Mouse (Mus musculus) embryonic facial prominence, embryonic 10.5 days (tissue): Measurements from ENCODE around the gene Il5. TPM values are rescaled to one million over a fixed set of nuclear protein-coding genes. Genes with fewer than 3 reads are reported as not detected.

Source experiments
- DNase-seq: peaks from one replicate; pipeline ENCODE4 v3.0.0-alpha.2; 2017; ENCODE audit warnings: low spot score
- H3K27ac ChIP-seq: fragments of 300-500 bp; sonication (generic); replicated peaks from 2 replicates; pipeline ENCODE4 v1.5.1; 2016; ENCODE audit warnings: mild to moderate bottlenecking
- H3K27me3 ChIP-seq: fragments of 300-500 bp; sonication (generic); replicated peaks from 2 replicates; pipeline ENCODE4 v1.6.1; 2016; ENCODE audit warnings: low read depth, mild to moderate bottlenecking; ENCODE audit not compliant: poor library complexity, severe bottlenecking
- H3K36me3 ChIP-seq: fragments of 300-500 bp; sonication (generic); replicated peaks from 2 replicates; pipeline ENCODE4 v1.6.1; 2016; ENCODE audit warnings: mild to moderate bottlenecking, moderate library complexity
- H3K4me1 ChIP-seq: fragments of 300-500 bp; sonication (generic); 2 replicates; pipeline ENCODE4 v1.6.1; 2016
- H3K4me3 ChIP-seq: fragments of 300-500 bp; sonication (generic); 2 replicates; pipeline ENCODE4 v1.5.1; 2016; ENCODE audit warnings: mild to moderate bottlenecking, moderate library complexity
- H3K9me3 ChIP-seq: fragments of 300-500 bp; sonication (generic); 2 replicates; pipeline ENCODE4 v1.6.1; 2016; ENCODE audit warnings: mild to moderate bottlenecking
- WGBS: fragments of 180-500 bp; shearing (Covaris S2); methylation state at CpG from one replicate; pipeline ENCODE4 v1.1.7; 2016; 5-methylcytosine and 5-hydroxymethylcytosine counted together
- polyA plus RNA-seq: library from polyadenylated mRNA; unstranded; fragments of >200 nt; fragmentation: Nextera tagmentation; extraction: Ambion mirVana; gene quantifications from 2 replicates; pipeline ENCODE4 v1.2.1, GENCODE M21; 2016

The Il5 gene
- polyA plus RNA-seq, 1 experiment from 2014 or later = not detected

- 38% methylated on average over 5 of the region's 5 CpGs for whole genome bisulfite sequencing
- DNase-seq = no peak
- H3K27me3 ChIP-seq = peaks cover 90% of the 10 kb centered on the region
Measured at GRCm38 (mm10) chr11:53764581-53764980, 44.0 kb downstream of the Il5 start.

GRCm38 (mm10) chr11:53768422-53769184 lies 48.0 kb downstream of the Il5 start:
- 71% methylated on average over 13 of the region's 13 CpGs for WGBS
- peaks cover 77% of the 10 kb centered on the region for H3K27me3 ChIP-seq
- peaks cover 40% of the 10 kb centered on the region for H3K4me1 ChIP-seq
- no peak for DNase-seq
- peaks cover 2% of the 10 kb centered on the region; the same call in 1 of the 2 replicates for H3K36me3 ChIP-seq
- no peak overlapping the region for H3K27ac ChIP-seq
- no peaks in the 10 kb centered on the region for H3K9me3 ChIP-seq
- H3K4me3 ChIP-seq = no peak overlapping the region

More at GRCm38 (mm10) chr11:53764581-53764980, 44.0 kb downstream of the Il5 start:
- Histone ChIP-seq H3K4me3 (no peak overlapping the region), H3K9me3 (no peaks in the 10 kb centered on the region), H3K4me1 (peaks cover 52% of the 10 kb centered on the region), H3K27ac (no peak overlapping the region), H3K36me3 (no peaks in the 10 kb centered on the region)

GRCm38 (mm10) chr11:53769185-53769576 lies 48.6 kb downstream of the Il5 start:
- H3K4me3 ChIP-seq = peak overlapping the region; percentile 92
- H3K27me3 ChIP-seq = peaks cover 71% of the 10 kb centered on the region
- 0 out of 2 replicates have a peak overlapping the region, but pooled peaks have one; percentile 82 for H3K27ac ChIP-seq

GRCm38 (mm10) chr11:53769760-53770124 lies 49.1 kb downstream of the Il5 start, which contains the start of gene Irf1:
Gene Irf1 (plus strand): TSS chr11:53770014.
- Histone ChIP-seq H3K4me1 (peaks cover 31% of the 10 kb centered on the region), H3K9me3 (no peaks in the 10 kb centered on the region), H3K4me3 (peak within 1 kb of the TSS; percentile 92), H3K27ac (peak within 1 kb of the TSS; percentile 82), H3K27me3 (peaks cover 70% of the 10 kb centered on the region), H3K36me3 (peaks cover 13% of the 10 kb centered on the region)
- under 1% methylated on average over 40 of the region's 40 CpGs for WGBS
- DNase-seq = peak; percentile 93

More at GRCm38 (mm10) chr11:53769185-53769576, 48.6 kb downstream of the Il5 start:
- WGBS = 54% methylated on average over 12 of the region's 12 CpGs
- Histone ChIP-seq H3K36me3 (peaks cover 7% of the 10 kb centered on the region), H3K4me1 (peaks cover 35% of the 10 kb centered on the region), H3K9me3 (no peaks in the 10 kb centered on the region)
- no peak for DNase-seq

GRCm38 (mm10) chr11:53770125-53770791 lies 49.7 kb downstream of the Il5 start:
- H3K4me3 ChIP-seq = peak overlapping the region; percentile 92
- H3K4me1 ChIP-seq = peaks cover 31% of the 10 kb centered on the region
- peak overlapping the region; percentile 82 for H3K27ac ChIP-seq
- DNase-seq = peak; percentile 83
- H3K9me3 ChIP-seq = no peaks in the 10 kb centered on the region
- WGBS = under 1% methylated on average over 75 of the region's 75 CpGs
- H3K27me3 ChIP-seq = peaks cover 68% of the 10 kb centered on the region
- peaks cover 18% of the 10 kb centered on the region for H3K36me3 ChIP-seq

- WGBS = 89% methylated on average over 11 of the region's 11 CpGs
Measured at GRCm38 (mm10) chr11:53771001-53771744, 50.6 kb downstream of the Il5 start.

GRCm38 (mm10) chr11:53772536-53772935 lies 51.9 kb downstream of the Il5 start:
- Histone ChIP-seq H3K4me3 (no peak overlapping the region), H3K27ac (no peak overlapping the region), H3K36me3 (peaks cover 34% of the 10 kb centered on the region), H3K4me1 (peaks cover 31% of the 10 kb centered on the region), H3K9me3 (no peaks in the 10 kb centered on the region), H3K27me3 (peaks cover 49% of the 10 kb centered on the region)
- 76% methylated on average over 9 of the region's 9 CpGs for WGBS
- no peak for DNase-seq

More at GRCm38 (mm10) chr11:53771001-53771744, 50.6 kb downstream of the Il5 start:
- Histone ChIP-seq H3K4me3 (peak overlapping the region; percentile 92), H3K27me3 (peaks cover 59% of the 10 kb centered on the region), H3K36me3 (peaks cover 25% of the 10 kb centered on the region), H3K4me1 (peaks cover 31% of the 10 kb centered on the region), H3K9me3 (no peaks in the 10 kb centered on the region), H3K27ac (no peak overlapping the region)
- DNase-seq = no peak

GRCm38 (mm10) chr11:53773087-53773486 lies 52.5 kb downstream of the Il5 start, which contains the start of gene Gm17334:
Gene Gm17334 (minus strand): TSS chr11:53773187.
- 86% methylated on average over 5 of the region's 5 CpGs for WGBS

GRCm38 (mm10) chr11:53773641-53774360 lies 53.2 kb downstream of the Il5 start:
- Histone ChIP-seq H3K27ac (no peak overlapping the region), H3K4me1 (peaks cover 29% of the 10 kb centered on the region), H3K9me3 (no peaks in the 10 kb centered on the region), H3K36me3 (peaks cover 34% of the 10 kb centered on the region), H3K4me3 (no peak overlapping the region), H3K27me3 (peaks cover 41% of the 10 kb centered on the region)
- DNase-seq = no peak
- WGBS = 90% methylated on average over 16 of the region's 16 CpGs

More at GRCm38 (mm10) chr11:53773087-53773486, 52.5 kb downstream of the Il5 start, which contains the start of gene Gm17334:
- Histone ChIP-seq H3K4me1 (peaks cover 31% of the 10 kb centered on the region), H3K27ac (no peak within 1 kb of the TSS), H3K9me3 (no peaks in the 10 kb centered on the region), H3K27me3 (peaks cover 48% of the 10 kb centered on the region), H3K4me3 (no peak within 1 kb of the TSS), H3K36me3 (peaks cover 34% of the 10 kb centered on the region)
- DNase-seq = no peak
